Mouse (Mus musculus) urinary bladder, postnatal 25 days (tissue): ENCODE data around the gene Hivep3.

Source experiments
- DNase-seq: peaks from one replicate; pipeline ENCODE4 v3.0.0; 2022; ENCODE audit warnings: low spot score

The Hivep3 gene

GRCm38 (mm10) chr4:119873935-119874334 is 140.4 kb downstream of the Hivep3 start:
- DNase-seq = no peak

GRCm38 (mm10) chr4:119875592-119875991 is 142.0 kb downstream of the Hivep3 start:
- DNase-seq = no peak

GRCm38 (mm10) chr4:119876535-119877160 is 143.1 kb downstream of the Hivep3 start:
- no peak for DNase-seq

DNA sequence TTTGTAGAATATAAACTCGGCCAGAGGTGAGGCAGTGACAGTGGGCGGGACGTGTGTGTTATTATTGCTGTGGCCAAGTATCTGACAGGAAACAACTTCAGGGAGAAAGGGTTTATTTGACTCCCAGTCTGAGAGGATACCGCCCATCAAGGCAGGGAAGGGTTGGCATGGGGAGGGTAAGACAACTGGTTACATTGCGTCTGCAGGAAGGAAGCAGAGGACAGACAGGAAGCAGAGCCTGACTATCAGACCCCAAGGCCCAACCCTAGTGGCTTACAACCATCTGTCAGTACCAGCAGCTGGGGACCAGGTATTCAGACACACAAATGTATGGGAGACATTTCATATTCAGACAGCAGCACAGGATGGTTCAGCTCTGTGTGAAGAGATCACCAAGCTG is 144.6 kb downstream of the Hivep3 start:
- no peak for DNase-seq

DNA sequence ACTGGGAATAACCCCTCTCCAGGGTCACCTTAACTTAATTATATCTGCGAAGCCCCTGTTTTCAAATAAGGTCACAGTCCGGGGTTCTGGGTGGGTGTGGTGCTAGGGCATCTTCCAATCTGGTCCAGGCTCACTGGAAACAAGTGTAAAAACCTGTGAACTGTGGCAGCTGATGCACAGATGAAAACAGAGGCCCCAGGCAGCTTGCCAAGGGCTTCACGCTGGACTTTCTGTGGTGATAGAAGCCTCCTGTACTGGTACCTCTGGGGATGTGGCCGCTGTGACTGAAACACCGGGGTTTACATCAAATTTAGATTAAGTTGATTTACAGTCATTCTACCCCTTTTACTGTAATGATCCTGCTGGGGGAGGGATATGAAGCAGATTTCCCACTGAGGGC is 146.1 kb downstream of the Hivep3 start:
- no peak for DNase-seq

- no peak for DNase-seq
Observed at GRCm38 (mm10) chr4:119880270-119880669, 146.7 kb downstream of the Hivep3 start.

GRCm38 (mm10) chr4:119881292-119881691 is 147.7 kb downstream of the Hivep3 start:
- DNase-seq = no peak

GRCm38 (mm10) chr4:119882401-119882800 is 148.8 kb downstream of the Hivep3 start:
- DNase-seq = no peak

- DNase-seq = no peak
Observed at GRCm38 (mm10) chr4:119882814-119883213, 149.2 kb downstream of the Hivep3 start.

- DNase-seq = no peak
Observed at GRCm38 (mm10) chr4:119886621-119887020, 153.0 kb downstream of the Hivep3 start.

DNA sequence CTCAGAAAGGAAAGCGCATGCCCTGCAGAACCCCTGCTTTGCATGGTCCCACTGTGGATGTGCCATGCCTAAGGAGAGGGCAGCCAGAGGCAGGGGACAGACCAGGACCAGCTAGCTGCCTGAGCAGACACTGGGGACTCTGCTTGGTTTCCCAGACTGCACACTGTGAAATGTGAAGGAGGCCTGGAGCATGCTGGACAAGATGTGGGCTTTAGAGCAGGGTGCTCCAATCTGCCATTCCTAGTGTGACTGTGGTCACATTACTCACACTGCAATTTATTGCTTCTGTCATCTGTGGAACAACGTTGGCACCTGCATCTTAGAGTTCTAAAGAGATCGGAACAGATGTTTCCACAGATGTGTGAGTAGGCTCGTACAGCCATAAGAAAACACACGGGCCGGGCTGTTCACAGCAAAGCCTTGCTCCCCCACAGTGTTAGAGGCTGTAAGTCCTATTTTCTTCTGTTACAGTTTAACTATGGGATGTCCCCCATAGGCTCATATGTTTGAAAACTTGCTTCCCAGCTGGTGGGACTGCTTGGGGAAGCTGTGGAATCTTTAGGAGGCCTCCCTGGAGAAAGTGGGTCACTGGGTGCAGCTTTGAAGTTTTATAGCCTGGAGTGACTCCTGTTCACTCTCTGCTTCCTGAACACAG is 154.1 kb downstream of the Hivep3 start:
- DNase-seq = no peak

GRCm38 (mm10) chr4:119889760-119890159 is 156.2 kb downstream of the Hivep3 start:
- DNase-seq = no peak

- no peak for DNase-seq
Observed at GRCm38 (mm10) chr4:119893255-119893779, 159.7 kb downstream of the Hivep3 start.

DNA sequence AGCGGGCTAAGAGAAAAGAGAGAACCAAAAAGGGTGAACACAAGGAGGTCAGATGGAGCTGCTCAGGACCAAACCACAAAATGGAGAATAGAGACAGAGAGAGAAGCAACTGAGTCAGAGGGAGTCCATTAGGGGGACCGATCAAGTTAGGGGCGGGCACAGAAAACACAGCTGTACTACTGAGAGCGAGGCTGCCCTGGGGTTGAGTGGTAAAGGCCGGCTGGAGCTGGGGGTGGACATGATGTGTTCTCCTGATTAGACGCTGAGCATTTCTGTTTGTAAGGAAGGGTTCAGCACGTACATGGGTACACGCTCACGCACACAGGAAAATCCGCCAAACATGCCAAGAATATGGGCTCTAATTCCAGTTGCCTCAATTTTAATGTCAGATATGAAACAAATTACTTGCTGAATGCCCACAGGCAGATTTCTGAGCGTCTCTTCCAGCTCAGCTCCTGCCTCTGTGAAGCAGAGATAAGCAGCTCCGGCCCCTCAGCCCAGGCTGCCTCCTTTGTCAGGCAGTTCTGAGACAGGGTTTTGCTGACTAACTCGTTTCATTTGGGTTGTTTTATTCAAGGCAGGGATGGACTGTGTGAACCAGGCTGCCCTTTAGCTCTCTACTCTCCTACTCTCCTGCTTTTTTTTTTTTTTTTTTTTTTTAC is 161.3 kb downstream of the Hivep3 start:
- DNase-seq = no peak

GRCm38 (mm10) chr4:119895504-119895903 is 161.9 kb downstream of the Hivep3 start:
- no peak for DNase-seq

GRCm38 (mm10) chr4:119896572-119896971 is 163.0 kb downstream of the Hivep3 start:
- DNase-seq = no peak

DNA sequence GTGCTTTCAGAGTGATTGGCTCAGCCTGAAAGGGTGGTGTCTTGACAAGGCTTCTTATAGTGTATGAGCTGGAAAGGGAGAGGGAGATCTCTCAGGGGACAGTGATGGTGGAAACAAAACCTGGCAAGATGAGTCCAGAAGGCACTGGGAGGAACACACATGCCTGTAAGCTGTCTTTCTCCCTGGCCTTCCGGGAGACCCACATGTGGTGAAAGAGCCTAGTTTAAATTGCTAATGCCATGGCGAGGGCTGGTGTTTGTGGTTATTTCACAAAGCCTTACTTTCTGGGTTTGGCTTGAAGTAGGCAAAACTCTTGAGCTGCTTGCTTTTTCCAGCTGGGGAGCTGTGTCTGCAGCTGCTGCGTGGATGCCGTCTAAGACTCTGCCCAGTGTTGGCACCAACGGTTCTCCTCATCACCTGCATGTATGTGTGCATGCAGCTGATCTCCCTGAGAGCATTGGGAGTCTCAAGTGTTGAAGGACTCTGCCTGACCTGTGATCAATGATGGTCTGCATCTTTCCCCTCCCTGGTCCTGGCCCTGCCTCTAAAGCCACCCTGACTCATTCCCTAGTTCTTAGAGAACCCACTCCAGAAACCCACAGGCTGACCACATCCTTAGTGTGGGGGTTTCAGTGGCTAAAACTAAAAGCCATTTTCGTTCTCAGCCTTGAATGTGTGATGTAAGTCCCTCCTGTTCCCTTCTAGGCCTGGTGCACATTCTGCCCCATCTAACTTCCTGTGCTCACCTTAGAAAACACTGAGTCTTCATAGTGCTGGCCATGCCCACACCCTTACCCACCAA is 163.7 kb downstream of the Hivep3 start:
- DNase-seq = no peak

GRCm38 (mm10) chr4:119901556-119902491 is 168.2 kb downstream of the Hivep3 start:
- peak; percentile 35 for DNase-seq

GRCm38 (mm10) chr4:119903328-119903727 is 169.7 kb downstream of the Hivep3 start:
- no peak for DNase-seq

DNA sequence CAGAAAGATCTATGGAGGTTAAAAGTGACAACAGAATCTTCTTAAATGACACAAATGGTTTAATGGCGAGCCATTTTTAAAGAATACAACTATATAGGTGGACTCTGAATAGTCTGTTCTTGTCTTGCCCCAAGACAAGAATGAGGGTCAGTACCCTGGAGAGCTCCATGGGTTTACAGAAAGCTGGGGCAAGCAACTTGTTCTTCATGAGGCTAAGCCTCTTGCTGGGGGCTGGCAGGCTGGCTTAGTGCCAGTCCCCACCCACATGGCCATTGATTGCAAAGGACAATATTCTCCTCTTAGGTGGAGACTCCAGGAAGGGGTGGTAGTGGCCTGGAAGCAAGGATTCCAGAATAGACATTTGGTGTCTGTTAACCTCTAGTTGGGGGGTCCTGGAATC is 170.2 kb downstream of the Hivep3 start:
- peak; percentile 20 for DNase-seq

- DNase-seq = no peak
Observed at GRCm38 (mm10) chr4:119904296-119904695, 170.7 kb downstream of the Hivep3 start.
